Mouse (Mus musculus) frontal cortex, postnatal 10 days (tissue): ENCODE measurements around the gene Xrcc2.
"Not testable (repeated sequence)": the region's sequence is repeated elsewhere in the genome, so short reads cannot be mapped to it uniquely, and the experiment has no call there.

Experiments used
- DNase-seq, 2 experiments: peaks; one replicate each; pipeline ENCODE4 v3.0.0; 2022; ENCODE audit warnings: low spot score in 2 of 2, mixed read lengths in 1 of 2

Gene Xrcc2

DNA sequence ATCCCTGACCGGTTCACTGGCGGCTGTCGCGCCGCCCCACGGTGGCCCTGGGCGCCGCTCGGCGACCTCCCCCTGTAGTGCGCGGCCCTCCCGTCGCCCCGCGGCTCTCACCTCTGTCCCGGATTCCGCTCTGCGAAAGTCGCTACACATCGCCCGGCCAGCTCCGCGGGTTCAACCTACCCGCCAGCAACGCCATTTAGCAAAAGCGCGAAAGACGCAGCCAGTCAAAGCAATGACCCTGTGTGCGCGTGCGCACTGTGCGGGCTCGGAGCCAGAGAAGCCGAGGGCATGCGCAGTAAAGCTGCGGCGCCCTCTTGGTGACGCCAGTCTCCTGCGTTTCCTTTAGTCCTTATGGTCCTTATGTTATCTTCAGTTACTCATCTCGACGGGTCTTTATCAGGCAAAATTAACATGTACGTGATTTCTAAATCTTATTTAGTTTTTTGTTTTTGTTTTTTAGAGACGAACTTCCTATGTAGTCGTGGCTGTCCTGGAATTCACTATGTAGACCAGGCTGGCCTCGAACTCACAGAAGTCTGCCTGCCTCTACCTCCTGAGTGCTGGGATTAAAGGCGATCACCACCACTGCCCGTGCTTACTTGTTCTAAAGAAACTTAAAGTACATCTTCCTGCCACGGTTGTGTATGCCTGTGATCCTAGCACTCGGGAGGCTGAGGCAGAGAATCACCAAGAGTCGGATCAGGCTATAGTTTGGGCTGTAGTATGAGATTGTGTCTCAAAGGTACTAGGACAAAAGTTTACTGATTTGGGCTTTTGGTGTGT lies at the start of gene Xrcc2:
Gene Xrcc2, minus strand, starts transcription at position 259 of the 783 bp plus-strand sequence.
- peak; percentile 93 to 96 for DNase-seq

DNA sequence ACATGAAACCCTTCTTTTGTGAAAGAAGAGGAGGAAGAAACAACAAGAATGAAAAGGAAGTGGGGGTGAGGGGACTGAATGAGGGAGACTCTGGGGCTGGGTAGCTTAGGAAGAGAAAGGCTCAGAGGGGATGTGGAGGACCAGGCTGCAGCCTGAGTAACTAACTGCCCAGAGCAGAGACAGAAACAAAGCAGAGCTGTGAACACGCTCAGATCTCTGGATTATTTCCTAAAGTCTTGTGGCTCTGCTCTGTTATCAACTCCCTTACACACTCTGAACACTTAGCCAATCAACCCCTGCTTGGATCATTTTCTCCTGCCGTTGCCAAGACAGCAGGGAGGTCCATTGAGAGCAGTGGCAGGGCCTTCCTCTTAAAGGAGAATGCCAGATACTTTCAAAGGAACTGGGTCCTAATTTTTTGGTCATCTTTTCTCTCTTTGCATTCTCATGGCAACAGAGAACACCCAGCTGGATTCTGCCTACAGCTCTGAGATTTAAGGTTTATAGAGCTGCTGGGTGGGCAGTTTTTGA lies 48.7 kb upstream of the Xrcc2 start:
- DNase-seq = peak in 1 of 2 experiments; percentile 27

DNA sequence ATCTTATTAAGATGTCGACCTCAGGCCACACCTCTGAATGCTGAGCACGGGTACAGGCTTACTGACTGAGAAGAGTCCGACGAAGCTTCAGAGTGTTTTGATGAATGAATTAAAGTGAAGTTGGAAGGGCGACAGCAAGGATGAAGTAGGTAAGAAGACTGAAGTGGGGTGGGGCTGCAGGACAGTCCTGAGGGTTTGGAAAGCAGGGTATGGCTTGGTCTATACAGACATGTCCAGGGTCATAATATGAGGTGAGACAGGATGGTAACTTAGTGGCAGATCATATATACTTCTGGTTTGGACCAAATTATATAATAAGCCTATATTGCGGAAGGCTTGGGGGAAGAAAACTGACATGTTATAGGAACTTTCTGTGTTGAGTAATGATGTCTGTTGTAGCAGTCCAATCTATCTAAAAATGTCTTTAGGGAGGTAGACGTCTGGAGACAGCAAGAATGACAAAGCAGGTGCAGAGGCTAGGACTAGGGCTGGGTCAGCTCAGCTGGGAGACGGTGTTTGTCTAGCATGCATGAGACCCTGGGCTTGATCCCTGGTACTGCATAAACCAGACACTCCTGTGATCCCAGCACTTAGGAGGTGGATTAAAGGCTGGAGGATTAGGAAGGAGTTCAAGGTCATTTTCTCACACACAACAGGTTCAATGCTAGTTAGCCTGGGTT lies 48.1 kb upstream of the Xrcc2 start:
- DNase-seq = no peak

DNA sequence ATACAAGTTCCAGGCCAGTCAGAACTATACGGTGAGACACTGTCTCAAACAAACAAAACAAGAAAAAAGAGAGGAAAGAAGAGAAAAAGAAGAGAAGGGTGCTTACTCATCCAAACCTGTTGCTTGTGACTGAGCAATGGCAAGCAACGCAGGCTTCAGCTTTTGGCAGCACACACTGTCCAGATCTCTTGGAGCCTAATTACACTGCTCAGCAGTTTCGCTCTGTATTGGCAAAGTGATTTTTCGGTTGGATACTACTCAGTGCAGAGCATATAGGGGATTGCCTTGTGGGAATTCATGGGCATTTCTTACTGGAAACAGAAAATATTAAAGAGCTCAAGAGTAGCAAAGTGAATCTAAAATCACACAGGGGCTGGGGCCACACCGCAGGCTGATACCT lies 47.2 kb upstream of the Xrcc2 start:
- DNase-seq = no peak

DNA sequence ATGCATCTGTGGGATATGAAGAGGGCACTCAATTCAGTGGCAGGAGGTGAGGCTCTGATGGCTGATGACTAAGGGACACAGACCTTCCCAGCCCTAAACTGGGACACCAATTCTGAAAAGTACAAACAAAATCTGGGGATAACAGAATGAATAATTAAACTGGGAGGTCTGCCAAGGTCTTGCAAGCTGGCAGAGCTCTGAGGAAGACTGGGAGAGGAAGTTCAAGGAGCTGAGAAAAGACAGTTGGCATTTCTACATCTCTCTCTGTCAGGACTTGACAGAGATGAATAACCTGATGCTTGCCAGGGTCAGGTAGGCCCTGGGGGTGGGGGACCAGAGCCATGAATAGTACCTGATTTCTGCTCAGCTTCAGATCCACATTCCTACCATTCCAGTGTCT lies 45.9 kb upstream of the Xrcc2 start:
- DNase-seq = no peak

DNA sequence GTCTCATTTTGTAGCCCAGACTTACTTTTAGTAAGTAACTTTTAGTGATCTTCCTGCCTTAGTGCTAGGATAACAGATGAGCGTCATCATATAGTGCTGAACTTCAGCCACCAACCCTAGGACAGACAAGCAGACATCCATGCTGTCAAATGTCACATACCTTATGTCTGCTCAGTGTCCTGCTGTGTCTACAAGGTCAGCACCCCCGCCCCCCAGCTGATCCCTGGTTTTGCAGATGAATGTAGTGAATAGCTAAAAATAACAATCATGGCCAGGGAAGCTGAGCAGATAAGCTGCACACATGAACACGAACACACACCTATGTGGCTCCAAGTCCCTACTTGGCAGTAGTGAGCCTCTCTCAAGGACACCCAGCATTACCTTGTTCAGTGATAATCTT lies 43.0 kb upstream of the Xrcc2 start:
- no peak for DNase-seq

DNA sequence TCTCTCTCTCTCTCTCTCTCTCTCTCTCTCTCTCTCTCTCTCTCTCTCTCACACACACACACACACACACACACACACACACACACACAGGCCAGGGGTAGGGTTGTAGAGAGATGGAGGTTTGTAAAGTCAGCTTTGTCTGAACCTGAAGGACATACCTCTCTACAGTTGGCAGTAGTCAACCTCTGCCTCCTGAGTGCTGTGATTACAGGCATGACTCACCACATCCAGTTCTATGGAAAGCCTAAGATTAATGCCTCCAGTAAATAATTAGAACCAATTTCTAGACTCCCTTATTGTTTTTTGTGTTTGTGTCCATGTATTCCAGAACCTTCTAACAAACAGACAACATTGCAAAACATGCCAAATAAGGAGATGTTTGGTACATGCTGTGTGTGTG lies 42.3 kb upstream of the Xrcc2 start:
- no peak for DNase-seq

DNA sequence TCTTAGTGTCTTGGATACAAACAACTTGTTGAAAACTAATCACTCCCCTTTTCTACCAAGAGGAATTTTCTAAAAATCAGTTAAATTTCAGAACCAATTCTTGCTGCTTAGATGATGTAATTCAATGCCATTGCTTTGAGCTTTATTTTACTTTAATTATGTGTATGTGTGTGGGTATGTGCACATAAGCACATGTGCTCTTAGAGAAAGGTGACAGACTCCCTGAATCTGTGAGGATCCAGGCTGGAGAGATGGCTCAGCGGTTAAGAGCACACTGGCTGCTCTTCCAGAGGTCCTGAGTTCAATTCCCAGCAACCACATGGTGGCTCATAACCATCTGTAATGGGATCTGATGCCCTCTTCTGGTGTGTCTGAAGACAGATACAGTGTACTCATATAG lies 33.3 kb upstream of the Xrcc2 start:
- not testable (repeated sequence) for DNase-seq

DNA sequence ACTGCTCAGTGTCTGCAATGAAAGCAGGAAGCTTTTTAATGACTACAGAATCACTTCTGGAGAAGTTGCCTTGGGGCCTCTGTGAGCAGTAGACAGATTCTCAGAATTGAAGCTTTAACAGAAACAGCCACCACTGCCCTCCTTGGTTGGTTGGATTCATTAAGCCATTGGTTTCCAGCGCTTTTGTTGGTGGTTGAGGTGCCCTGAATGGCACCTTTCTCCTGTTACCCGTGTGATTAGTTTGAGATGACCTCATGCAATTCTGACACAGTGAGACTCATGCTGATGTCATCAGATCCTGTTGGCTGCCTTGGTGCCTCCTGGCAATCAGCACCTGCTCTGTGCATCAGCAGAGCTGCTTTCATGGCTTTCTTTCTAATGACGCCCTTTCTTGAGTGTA lies 32.8 kb upstream of the Xrcc2 start:
- no peak for DNase-seq

DNA sequence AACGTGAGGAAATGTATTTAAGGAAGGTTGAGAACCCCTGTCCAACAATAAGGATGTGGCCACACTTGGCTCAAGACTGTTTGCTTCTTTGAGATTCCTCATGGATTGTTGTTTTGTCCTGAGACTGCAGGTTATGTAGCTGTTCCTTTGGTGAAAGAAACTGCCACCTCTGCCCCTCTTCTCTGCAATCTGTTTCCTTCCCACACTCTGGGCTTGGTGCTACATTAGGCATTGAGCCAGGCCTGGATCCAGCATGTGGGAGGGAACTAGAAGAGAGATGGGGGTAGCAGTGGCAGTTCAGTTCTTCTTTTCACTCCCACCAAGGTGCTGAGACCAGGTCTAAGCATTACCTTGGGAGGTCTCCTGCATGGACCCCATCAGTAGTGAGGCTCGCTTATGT lies 30.2 kb upstream of the Xrcc2 start:
- peak in 1 of 2 experiments; percentile 27 for DNase-seq

DNA sequence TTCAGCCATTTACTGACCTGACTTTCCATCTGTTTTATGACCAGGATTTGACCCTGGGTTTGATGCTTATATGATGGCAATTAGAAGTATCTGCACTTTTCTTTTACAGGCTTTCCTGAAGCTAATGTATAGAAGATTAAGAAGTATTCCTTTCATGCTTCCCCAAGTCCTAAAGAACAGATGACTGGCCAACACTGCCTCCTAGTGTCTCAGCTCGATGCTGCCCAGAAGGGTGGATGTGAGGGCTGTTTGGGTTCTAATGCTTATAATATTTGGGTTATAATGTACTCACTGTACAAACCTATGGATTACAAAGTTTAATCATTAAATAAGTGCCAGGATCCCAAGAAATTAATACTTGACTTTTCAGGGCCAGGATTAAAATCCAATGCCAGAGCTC lies 28.7 kb upstream of the Xrcc2 start:
- DNase-seq = peak in 1 of 2 experiments; percentile 30

DNA sequence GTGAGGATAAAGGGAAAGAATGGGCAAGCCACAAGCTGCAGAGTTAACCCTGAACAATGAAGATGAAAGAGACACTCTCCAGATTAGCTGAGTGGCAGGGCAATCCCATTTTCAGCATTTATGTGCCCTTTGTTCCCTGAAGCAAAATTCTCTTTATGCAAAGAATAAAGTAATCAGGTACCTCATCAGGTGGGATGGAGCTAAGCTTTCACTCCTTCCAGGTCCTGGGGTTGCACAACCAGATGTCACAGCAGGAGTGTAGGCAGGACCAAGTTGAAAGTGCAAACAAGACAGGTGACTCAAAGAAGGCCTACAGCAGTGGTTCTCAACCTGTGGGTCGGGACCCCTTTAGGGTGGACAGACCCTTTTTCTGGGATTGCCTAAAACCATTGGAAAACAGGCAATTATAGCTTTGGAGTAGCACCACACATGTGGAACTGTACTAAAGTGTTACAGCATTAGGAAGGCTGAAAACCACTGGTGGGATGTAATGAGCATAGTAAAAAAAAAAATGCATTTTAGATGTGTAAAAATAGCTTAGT lies 18.6 kb upstream of the Xrcc2 start:
- no peak for DNase-seq

DNA sequence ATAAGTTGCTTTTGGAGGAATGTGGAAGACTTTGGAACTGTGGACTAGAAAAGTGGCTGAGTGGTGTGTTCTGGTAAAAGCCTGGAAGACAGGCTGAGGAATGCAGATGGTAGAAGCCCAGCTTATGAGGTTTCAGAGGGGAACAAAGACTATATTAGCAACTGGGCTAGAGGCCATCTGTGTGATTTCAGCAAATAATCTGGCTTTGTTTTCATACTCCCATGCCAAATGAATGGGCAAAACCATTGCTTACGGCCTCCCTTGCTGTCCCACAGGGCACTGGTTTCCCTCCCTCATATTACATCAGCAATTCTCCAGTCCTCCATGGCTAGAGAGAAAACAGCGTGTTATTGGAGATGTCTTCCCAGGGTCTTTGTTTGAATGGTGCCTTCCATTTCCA lies 17.4 kb upstream of the Xrcc2 start:
- DNase-seq = no peak

DNA sequence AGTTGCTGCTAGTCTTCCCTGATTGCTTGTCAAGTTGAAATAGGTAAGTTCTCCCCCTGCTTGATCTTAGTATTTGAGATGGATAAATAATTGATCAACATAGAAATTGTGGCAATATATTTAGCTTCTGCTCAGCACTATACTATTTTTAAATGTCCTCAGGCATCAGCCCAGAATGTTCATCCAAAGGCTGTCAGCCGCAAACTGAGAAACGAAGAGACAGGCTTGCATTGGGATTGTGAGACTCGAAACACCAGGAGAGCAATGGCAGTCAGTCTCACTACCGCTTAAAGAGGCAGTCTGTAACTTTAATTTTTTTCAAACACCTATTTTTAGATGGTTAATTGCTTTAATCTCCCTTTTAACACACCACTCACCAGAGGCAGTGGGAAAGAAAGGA lies 13.8 kb upstream of the Xrcc2 start:
- DNase-seq = no peak

DNA sequence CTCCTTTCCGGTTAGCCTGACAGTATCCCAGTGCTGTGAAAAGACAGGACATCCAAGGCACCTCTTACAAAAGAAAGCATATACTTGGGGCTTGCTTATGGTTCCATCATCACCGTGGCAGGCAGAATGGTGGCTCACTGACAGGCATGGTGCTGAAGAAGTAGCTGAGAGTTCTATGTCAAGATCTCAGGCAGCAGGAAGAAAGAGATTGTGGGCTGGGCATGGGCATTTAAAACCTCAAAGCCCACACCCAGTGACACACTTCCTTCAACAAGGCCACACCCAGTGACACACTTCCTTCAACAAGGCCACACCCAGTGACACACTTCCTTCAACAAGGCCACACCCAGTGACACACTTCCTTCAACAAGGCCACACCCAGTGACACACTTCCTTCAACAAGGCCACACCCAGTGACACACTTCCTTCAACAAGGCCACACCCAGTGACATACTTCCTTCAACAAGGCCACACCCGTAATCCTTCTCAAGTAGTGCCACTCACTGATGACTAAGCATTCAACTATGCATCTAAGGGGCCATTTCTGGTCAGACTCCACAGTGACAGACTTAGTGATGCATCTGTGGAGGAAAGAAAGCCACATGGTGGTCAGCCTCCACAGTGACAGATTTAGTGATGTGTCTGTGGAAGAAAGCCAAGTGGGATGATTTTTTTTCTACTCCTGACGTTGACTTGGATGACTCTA lies 7.5 kb upstream of the Xrcc2 start:
- DNase-seq = not testable (repeated sequence)

DNA sequence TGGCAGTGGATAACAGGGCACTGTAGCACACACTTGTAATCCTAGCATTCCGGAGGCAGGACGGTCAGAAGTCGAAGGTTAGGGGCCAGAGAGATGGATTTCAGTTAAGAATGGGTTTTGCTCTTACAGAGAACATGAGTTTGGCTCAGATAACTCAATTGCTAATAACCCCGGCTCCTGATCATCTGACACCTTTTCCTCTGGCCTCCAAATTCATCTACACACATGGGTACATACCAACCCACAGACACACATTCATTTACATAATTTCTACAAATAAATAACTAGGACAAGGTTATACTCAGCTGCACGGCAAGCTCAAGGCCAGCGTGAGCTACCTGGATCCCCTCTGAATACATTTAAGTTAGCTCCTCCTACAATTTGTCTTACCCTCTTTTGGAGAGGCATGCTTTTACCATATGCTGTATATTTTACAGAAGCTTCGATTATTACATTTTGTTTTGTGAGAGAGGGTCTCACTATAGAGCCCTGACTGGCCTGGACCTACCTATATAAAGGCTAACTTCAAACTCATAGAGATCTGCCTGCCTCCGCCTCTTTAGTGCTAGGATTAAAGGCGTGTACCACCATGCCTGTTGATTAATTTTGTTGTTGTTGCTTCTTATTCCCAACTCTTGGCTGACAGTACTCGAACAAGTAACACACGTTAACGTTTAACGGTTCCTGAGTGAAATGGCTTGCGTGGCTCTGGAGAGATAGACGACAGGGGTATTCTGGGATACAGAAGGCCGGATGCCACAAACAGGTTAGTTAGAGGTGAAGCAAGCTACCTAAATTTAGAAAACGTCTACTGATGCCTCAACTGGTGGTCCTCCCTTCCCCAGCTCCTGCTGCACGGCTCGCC lies 691 bp downstream of the Xrcc2 start:
- DNase-seq = no peak

DNA sequence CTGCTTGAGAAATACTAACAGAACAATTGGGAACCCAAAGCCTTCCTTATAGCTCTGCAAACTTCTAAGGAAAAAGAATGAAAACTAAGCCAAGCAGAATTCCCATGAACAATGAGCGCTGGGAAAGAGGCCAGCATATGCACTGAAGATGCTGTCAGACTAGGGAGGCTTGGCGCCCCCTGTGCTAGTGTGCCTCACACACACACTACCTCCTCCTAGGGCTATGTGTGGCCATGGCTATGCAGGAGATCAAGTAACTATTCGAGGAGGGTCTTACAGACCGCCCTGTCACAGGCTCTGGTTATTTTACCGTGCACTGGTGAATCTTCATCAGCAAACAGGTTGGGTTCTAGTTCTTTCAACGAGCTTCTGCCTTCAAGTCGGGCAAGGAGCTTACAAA lies 7.7 kb downstream of the Xrcc2 start:
- no peak for DNase-seq

DNA sequence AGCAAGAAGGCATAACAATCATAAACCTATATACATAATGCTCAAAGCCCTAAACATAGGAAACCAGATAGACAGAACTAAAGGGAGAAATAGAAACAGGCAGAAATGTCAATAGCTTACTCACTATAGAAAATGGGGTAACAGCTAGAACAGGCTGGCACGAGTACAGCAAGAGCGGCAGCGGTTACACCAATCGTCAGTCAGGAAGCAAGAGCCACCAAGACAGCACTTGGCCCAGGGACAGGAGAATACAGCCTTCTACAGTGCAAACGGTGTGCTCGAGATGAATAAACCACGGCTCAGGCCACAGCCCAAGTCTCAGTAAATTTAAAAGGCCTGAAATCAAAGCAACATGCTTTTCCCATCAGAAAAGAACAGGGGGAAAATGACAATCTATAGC lies 9.4 kb downstream of the Xrcc2 start:
- no peak for DNase-seq

DNA sequence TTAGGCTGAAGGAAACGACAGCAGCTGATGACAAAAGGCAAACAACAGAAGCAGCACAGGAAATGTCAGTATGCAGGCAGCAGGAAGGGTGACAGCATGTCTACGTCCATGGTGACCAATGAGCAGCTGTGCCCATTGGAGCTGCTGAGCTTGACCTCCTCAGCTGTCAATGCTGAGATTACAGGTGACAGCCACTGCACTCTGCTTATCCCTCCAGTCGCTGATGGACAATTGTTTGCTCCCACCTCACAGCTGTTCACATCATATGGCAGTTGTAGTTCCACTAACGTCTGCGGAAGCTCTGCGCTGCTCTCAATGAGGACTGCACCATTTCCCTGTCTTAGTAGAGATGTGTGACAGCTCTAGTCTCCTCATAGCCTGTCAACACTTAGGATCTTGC lies 9.8 kb downstream of the Xrcc2 start:
- no peak for DNase-seq

DNA sequence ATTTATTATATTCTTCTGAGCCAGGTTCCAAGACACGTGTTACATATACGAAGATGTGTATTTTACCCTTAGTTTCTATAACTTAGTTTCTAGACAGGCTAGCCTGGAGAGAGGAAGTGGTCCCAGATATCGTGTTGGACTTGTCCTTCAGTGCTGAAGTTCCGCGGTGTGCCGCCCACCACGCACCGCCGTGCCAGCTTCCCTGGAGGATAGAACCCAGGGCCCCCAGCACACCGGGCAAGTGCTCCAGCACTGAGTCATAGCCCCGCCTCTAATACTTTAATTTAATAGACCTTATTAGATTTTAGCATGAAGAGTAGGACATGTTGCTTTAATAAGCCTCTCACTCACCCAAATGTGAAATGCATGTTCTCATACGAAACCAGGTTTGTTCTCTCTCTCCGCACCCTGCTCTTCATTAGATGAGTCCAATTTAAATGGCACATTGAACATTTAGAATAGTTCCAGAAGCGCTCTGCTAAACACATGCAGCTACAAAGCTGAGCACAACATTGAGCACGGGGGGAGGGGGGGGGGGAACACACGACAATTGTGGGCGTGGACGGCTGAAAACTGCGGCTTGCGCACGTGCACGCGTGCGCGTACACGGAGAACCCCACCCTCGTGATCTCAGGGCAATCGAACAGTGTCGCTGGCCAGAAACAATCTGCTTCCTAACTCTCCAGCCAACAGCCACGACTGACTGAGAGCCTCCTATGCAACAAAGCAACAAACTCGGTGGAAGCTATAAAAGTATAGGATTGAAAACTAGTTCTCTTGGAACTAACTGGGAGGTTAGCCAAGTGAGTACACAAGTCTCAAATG lies 33.7 kb downstream of the Xrcc2 start:
- DNase-seq = no peak
